ENCODE assay signal across 26 mouse cellular contexts in the genomic region with DNA sequence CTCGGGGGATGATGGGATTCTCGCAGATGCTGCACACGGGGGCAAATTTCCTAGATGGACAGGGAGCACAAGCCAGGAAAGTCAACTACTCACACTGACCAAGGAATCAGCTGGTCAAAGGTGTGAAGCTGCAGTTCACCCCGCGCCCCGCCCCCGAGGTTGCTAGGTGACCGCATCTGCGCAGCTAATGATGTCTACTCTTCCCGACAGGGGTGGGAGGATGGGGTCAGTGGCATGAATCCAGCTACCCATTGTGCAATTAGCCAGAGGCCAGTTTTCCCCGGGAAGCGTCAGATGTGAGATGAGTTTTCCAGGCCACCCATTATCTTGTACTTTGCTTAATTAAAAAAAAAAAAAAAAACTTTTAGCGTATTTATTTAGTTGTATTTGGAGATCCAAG. TPM values are rescaled to one million over a fixed set of nuclear protein-coding genes. Genes with fewer than 3 reads are reported as not detected.
"Had no signal": no experiment of that assay in that cellular context is flagged by ENCODE, and none has a peak within 500 bp of the region (broad histone marks: within the 10 kb centered on the region; RNA-seq: fewer than 3 reads in every experiment).

No protein-coding gene starts in this region.

- ATAC-seq: midbrain, embryonic 13.5 days; midbrain, embryonic 16.5 days had no signal

- H3K27me3 ChIP-seq: lung, embryonic 15.5 days; midbrain, embryonic 13.5 days; neural tube, embryonic 13.5 days had no signal

- DNase-seq: kidney, adult 18-20 months; kidney, postnatal 36 days; lung, adult 18-20 months; lung, postnatal 10 days; lung, postnatal 36 days; right cerebral cortex, adult 18-20 months; right cerebral cortex, postnatal 14 days; right cerebral cortex, postnatal 4 days; thymus, adult 2 months; thymus, postnatal 14 days; thymus, postnatal 4 days had no signal

- H3K4me1 ChIP-seq: lung, embryonic 15.5 days; midbrain, embryonic 10.5 days; midbrain, embryonic 13.5 days; neural tube, embryonic 13.5 days had no signal

- H3K9me3 ChIP-seq: lung, embryonic 15.5 days; midbrain, embryonic 10.5 days; midbrain, embryonic 13.5 days had no signal

- H3K4me3 ChIP-seq: lung, embryonic 15.5 days; megakaryocyte, embryonic 14.5 days; midbrain, embryonic 10.5 days; midbrain, embryonic 13.5 days; myocyte; neural tube, embryonic 13.5 days had no signal

- H3K27ac ChIP-seq: kidney, postnatal 0 days; liver, embryonic 14.5 days; lung, embryonic 15.5 days; midbrain, embryonic 10.5 days; midbrain, embryonic 13.5 days; neural tube, embryonic 13.5 days; stomach, postnatal 0 days had no signal

RNA-seq across cellular contexts. Expression of a gene that starts 24.8 kb away (rescaled TPM):
- total RNA-seq: monocyte, adult 5-6 weeks had no signal

RNA-seq across cellular contexts. Expression of a gene that starts 37.4 kb away (rescaled TPM):
- total RNA-seq: monocyte, adult 5-6 weeks; neutrophil, adult 5-6 weeks had no signal

RNA-seq across cellular contexts. Expression of a gene that starts 42.6 kb away (rescaled TPM):
- total RNA-seq: monocyte, adult 5-6 weeks had no signal
- polyA plus RNA-seq: kidney, embryonic 14.5 days; limb, embryonic 11.5 days; stomach, embryonic 14.5 days had no signal
